Mouse (Mus musculus): Measurements from ENCODE around the gene Rrp1b.
"Not testable (repeated sequence)": the region's sequence is repeated elsewhere in the genome, so short reads cannot be mapped to it uniquely, and the experiment has no call there.

Rrp1b gene

DNA sequence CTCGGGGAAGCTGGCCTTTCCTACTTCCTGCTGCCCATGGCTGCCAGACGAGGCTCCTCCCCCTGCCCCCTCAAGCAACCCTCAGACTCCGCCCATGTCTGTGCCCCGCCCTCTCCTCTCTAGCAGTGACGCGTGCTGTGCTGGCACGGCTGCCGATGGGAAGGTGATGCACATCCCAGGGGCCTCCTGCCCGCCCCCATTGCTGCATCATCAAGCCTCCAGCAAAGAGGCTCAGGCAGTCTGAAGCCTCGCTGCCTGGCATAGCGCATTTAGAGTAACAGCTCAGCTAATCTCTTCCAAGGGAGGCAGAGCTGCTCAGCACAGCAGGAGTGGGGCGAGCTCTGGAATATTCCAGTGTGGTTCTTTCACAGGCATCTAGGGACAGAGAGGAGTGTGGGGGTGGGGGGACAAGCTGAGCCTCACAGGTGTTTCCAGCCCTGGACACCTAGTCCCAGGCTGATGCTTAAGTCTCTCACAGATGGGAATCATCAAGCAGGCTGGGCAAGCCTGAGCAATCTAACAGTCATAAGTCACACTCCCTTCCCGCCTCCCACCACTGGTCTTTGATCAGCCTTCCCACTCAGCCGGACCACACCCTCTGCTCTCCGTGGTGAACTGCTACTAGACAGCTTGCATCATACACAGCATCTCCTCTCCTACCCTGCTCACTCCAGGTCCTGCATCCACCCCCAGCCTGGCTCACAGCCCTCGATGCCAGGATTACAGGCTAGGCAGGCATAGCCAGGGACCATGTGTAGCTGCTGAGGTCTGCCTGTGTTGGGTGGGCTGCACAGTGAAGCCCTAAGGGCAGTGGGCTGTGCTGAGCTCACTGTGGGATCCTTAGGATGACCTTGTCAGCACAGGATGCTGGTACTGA, 55.7 kb downstream of the Rrp1b start:
- peak; percentile 92 for DNase-seq

DNA sequence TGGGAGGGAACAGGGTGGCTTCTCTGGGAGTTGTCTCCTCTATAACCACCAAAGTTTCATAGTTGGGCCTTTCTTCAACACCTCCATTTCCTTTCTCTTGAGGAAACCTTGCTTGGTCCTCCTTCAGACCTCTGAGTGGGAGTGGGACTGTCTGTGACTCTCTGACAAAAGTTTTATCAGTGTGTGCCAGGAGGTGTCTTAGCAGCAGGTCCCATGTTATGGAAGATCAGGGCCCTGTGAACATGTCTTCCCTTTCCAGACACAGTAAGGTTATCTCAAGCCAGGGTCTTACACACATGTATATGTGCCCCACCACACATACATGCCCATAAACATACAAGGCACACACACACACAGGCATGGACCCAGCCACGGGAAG, 56.3 kb downstream of the Rrp1b start:
- DNase-seq: no peak

DNA sequence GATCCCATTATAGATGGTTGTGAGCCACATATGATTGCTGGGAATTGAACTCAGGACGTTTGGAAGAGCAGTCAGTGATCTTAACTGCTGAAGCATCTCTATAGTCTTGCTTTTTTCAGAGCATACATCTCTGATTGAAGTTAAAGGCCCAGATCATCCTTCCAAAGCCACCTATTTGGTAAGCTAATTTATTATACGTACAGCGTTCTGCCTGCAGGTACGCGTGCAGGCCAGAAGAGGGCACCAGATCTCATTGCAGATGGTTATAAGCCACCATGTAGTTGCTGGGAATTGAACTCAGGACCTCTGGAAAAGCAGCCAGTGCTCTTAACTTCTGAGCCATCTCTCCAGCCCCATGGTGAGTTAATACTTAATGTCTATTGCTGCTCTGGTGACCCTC, 57.0 kb downstream of the Rrp1b start:
- DNase-seq: no peak

- no peak for DNase-seq
These were observed 61.8 kb downstream of the Rrp1b start for GRCm38 (mm10) chr17:32097676-32098075.

GRCm38 (mm10) chr17:32098905-32099304, 63.0 kb downstream of the Rrp1b start:
- DNase-seq: not testable (repeated sequence)

- no peak for DNase-seq
These were observed 63.7 kb downstream of the Rrp1b start for GRCm38 (mm10) chr17:32099574-32099942.

DNA sequence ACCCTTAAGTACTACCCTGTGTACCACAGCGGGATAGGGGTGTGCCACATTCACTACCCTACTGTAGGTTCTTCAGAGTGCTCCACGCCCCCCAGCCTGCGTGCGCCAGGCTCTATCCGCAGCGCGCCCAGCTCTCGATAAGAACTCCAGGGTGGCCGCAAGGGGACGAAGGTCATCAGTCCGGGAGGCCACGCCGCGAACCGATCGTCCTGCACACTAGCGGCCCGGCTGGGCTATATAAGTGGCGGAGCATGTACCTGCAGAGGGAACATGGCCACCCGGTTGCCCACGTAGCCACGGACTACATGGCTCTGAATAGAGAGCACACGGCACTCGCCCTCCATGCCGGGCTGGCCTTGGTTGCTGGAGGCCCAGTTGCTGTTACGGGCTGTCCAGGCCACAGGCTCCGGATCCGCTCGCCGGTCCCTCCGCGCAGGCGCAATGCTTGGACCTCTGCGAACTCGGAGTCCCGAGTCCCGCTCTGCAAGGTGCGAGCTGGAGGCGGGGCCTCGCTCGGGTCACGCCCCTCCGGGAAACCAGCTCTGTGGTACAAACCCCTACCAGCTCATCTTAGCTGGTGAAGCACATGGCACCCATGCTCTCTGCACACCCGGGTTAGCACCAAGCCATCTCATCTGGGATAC, 64.2 kb downstream of the Rrp1b start:
- peak; percentile 84 for DNase-seq

DNA sequence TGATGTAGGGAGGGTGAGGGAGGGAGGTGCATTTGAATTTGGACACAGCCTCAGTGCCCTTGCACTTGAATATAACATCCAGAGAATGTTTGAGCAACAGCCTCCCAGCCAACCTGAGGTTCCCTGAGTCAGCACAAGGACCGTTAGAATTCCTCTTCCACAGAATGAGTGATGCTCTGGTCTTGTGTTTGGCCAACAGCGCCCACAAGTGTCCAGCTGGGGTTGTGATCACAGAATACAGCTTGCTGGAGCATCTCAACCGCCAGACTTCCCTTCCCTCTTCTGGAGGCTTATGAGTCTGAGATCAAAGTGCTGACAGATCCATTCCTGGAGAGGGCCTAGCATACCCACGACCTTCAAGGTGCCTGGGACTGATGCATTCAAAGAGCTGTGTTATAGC, 67.2 kb downstream of the Rrp1b start:
- DNase-seq: no peak

DNA sequence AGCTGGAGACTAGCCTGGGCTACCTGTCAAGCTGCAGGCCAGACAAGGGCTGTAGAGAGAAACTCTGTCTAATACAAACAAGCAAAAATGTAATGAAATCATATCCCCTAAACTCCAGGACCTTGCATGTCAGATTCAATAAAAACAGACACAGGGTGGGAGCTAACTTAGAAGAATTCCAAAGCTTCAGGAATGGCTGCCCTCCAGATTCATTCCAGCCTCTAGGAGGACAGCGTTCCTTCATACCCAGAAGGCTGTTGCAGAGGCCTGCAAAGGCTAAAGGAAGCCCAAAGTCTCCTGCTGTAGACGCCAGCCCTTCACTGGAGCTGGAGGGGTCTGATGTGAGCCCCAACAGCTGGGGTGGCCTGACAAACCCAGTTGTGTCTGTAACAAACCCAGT, 70.5 kb downstream of the Rrp1b start:
- no peak for DNase-seq

GRCm38 (mm10) chr17:32107877-32108276, 72.0 kb downstream of the Rrp1b start:
- no peak for DNase-seq

GRCm38 (mm10) chr17:32108320-32109011, 72.6 kb downstream of the Rrp1b start:
- not testable (repeated sequence) for DNase-seq

GRCm38 (mm10) chr17:32109201-32109940, 73.5 kb downstream of the Rrp1b start:
- DNase-seq: no peak

DNA sequence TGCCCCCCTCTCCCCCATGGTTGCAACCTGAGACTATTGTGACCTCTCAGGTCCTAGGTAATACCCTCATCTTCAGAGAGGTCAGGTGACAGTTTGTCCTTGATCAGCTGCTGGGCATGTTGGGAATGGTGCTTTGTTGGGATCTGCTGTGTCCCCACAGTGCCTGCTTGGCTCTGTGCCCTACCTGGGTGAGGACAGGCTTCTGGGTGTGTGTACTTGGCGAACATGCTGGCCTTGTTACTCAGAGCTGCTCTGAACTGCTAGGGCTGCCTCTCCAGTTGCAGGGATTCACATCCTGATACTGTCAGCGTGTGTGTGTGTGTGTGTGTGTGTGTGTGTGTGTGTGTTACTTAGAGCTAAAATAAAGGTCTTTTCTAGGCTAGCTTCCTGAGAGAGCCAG, 74.5 kb downstream of the Rrp1b start:
- DNase-seq: no peak

GRCm38 (mm10) chr17:32110980-32111780, 75.3 kb downstream of the Rrp1b start:
- no peak for DNase-seq
